Mouse (Mus musculus): ENCODE measurements at regions not wholly inside any gene's neighbourhood (a gene's known extent, or its start where the extent isn't known, plus 50 kb on each side); places are given as distances from the start of the nearest gene placed in this dataset.

- no peak for DNase-seq (ENCODE audit: extremely low spot score in 1 of 2, low spot score in 2 of 2)
- intact Hi-C loops (cut with DNase I): no loop called here
These were observed 112.5 kb downstream of the Zfp706 start for GRCm38 (mm10) chr15:36895031-36895430.

DNA sequence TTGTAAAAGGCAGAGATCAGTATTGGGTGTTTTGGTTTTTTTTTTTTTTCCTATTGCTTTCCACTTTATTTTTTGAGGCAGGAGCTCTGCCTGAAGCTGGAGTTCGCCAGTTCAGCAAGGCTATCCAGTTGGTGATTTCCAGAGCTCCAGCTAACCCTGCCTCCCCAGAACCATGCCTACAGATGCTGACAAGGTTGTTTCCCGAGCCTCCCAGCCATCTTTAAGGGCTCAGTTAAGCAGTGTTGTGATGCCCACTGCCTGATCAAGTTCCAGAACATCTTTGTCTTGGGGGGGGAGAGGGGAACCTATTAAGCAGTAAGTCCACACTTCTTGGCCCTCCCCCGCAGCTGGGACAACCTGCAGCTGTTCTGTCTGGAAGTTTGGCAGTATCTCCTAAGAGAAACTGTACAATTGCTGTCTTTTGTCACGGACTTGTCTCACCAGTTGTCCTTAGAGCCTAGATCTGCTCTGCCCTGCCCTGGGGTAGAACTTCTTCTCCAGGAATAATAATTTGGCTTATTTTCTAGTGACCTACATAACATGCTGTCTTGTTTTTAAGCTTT lies 114.1 kb downstream of the Zfp706 start:
- intact Hi-C loops (cut with DNase I): no loop called here
- no peak for DNase-seq (ENCODE audit: extremely low spot score in 1 of 2, low spot score in 2 of 2)

DNA sequence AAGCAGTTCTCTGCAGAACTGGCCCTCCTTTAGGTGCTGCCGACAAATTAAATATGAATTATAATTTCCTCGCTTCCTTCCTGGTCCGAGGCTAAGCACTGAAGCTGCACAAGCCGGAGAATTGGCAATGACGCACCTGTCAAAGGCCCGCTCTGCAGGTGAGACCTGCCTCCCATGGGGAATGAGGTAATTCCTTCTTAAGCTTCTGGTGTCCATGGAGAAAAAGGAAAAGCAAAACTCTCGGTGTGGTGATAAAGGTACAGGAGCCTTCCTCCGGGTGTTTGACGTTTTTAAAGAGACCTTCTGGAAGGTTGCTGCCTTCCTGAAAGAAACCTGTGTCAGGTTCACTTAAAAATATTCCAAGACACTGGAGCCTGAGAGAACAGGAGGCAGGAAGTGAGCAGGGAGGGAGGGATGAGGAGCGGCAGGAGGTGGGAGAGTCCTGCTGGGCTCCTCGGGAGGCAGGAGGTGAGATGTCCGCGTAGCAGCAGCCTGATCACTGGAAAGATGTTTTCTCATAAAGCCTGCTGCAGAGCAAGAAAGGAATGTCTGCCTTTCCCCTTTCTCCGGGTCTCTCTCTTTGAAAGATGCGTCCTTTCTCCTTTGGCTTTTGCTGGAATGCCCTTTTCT lies 114.9 kb downstream of the Zfp706 start:
- intact Hi-C loops (cut with DNase I): no loop called here

DNA sequence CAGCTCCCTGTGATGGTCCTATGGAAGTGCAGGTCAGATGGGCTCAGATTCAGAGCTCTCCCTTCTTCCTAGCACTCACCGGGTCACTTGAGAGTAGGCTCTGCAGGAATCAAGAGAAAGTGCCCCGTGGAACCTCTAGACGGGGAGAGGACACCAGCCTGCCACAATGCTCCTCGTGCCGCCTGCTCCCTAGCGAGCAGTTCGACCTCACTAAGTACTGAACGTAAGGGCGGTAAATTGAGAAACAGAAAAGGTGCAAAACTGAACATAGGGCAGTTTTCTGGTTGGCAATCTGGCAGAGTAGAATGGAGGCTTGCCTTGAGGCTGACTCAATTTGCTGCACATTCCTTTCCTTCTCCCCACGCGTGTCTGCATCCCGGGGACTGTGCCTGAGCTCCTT lies 115.7 kb downstream of the Zfp706 start:
- intact Hi-C loops (cut with DNase I): no loop called here
- no peak for DNase-seq (ENCODE audit: extremely low spot score in 1 of 2, low spot score in 2 of 2)

More for the DNA sequence above, 114.9 kb downstream of the Zfp706 start:
- DNase-seq (ENCODE audit: extremely low spot score in 1 of 2, low spot score in 2 of 2): no peak

- DNase-seq (ENCODE audit: extremely low spot score in 1 of 2, low spot score in 2 of 2): no peak
- intact Hi-C loops (cut with DNase I): no loop called here
These were observed 116.3 kb downstream of the Zfp706 start for GRCm38 (mm10) chr15:36891296-36891695.

DNA sequence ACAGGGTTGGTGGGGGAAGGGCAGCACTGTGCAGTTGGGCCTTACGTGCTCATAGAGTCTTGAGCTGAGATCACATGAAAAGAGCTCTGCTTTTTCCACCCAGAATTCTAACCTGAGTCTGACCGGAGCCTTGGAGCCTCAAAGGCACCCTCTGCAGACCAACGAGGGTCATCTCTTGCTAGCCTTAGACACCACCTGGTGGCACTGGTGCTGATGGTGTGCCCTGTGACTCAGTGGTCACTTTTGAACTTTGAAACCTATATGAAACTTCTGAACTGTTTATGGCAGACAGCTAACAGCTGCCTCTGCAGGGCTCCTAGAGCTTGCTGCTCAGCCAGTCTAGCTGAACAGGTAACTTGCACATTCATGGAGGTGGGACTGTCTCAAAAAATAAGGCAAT lies 118.5 kb downstream of the Zfp706 start:
- intact Hi-C loops (cut with DNase I): no loop called here
- DNase-seq (ENCODE audit: extremely low spot score in 1 of 2, low spot score in 2 of 2): no peak

DNA sequence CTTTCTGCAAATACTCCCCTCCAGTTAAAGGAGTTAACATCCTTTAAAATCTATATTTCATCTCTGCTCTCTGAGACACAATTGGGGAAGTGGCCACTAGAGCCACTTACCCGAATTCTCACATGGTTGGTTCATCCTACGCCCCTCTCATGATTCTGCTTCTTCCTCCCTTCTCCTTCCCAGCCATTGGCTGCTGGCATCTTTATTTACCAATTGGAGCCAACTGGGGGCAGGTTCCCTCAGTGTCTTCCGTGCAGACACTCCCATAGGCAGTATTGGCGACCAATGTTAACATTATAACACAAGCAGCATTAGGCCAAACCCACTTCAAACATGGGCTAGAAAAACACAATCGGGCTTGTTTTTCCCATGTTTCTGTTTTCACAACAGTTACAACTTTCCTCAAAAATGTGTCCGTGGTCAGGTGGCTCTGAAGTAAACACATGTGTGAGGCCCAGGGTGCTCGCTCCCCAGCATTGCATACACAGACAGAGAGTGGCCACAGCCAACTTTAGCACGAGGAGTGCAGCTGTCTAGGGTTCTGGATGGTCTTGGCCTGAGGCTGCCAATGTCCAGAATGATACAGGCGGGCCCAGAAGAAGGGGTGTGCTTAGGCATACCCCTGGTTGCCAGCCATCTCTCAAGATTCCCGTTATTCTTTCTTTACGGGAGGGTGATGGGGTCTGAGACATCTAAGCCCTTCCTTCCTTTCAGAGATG lies 119.1 kb downstream of the Zfp706 start:
- no peak for DNase-seq (ENCODE audit: extremely low spot score in 1 of 2, low spot score in 2 of 2)

GRCm38 (mm10) chr15:36884671-36885365 lies 122.8 kb downstream of the Zfp706 start:
- intact Hi-C loops (cut with DNase I): no loop called here
- DNase-seq (ENCODE audit: extremely low spot score in 1 of 2, low spot score in 2 of 2): no peak

More for the DNA sequence above, 119.1 kb downstream of the Zfp706 start:
- intact Hi-C loops (cut with DNase I): no loop called here

- DNase-seq (ENCODE audit: extremely low spot score in 1 of 2, low spot score in 2 of 2): no peak
- intact Hi-C loops (cut with DNase I): no loop called here
These were observed 123.5 kb downstream of the Zfp706 start for GRCm38 (mm10) chr15:36884074-36884473.

DNA sequence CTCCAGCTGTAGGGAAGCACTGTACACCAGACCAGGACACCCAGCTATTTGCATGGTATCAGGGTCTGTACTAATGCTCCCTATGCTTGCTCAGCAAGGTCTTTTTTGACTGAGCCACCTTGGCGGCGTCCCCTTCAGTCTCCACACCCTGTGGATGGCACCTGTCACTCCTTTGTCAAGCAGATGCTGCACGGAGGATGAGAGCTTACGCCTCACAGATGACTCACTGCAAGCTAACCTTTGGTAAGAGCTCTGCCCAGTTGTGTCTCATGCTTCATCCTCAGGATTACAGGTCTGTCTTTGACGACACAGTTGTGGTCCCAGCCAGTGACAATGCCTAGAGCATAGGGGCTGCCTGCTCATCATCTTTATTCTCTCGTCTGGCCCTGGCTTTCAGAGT lies 124.4 kb downstream of the Zfp706 start:
- no peak for DNase-seq (ENCODE audit: extremely low spot score in 1 of 2, low spot score in 2 of 2)
- intact Hi-C loops (cut with DNase I): no loop called here

DNA sequence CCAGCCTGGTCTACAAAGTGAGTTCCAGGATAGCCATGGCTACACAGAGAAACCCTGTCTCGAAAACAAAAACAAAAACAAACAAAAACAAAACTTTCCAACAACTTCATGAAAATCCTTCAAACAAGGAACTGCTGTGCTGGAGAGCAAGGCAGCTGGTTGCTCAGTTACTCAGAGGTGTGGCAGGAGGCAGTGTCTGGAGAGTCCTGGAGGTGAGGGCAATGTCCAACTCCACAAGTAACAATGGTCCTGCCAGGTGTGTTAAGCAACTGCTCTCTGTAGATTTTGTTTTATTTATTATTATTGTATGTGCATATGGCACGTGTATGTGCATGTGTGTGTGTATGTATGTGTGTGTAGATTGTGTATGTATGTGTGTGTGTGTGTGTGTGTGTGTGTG lies 126.0 kb downstream of the Zfp706 start:
- intact Hi-C loops (cut with DNase I): no loop called here
- DNase-seq (ENCODE audit: extremely low spot score in 1 of 2, low spot score in 2 of 2): no peak

- no peak for DNase-seq (ENCODE audit: extremely low spot score in 1 of 2, low spot score in 2 of 2)
- intact Hi-C loops (cut with DNase I): no loop called here
These were observed 127.0 kb downstream of the Zfp706 start for GRCm38 (mm10) chr15:36880602-36881001.

- intact Hi-C loops (cut with DNase I): no loop called here
- DNase-seq (ENCODE audit: extremely low spot score in 1 of 2, low spot score in 2 of 2): no peak
These were observed 128.0 kb downstream of the Zfp706 start for GRCm38 (mm10) chr15:36879587-36879986.

- no peak for DNase-seq (ENCODE audit: extremely low spot score in 1 of 2, low spot score in 2 of 2)
- intact Hi-C loops (cut with DNase I): no loop called here
These were observed 128.6 kb downstream of the Zfp706 start for GRCm38 (mm10) chr15:36878960-36879359.

- DNase-seq (ENCODE audit: extremely low spot score in 1 of 2, low spot score in 2 of 2): no peak
- intact Hi-C loops (cut with DNase I): no loop called here
These were observed 129.3 kb downstream of the Zfp706 start for GRCm38 (mm10) chr15:36878276-36878675.

GRCm38 (mm10) chr15:36877501-36877900 lies 130.1 kb downstream of the Zfp706 start:
- intact Hi-C loops (cut with DNase I): no loop called here
- no peak for DNase-seq (ENCODE audit: extremely low spot score in 1 of 2, low spot score in 2 of 2)

GRCm38 (mm10) chr15:36875980-36876778 lies 131.4 kb downstream of the Zfp706 start:
- no peak for DNase-seq (ENCODE audit: extremely low spot score in 1 of 2, low spot score in 2 of 2)
- intact Hi-C loops (cut with DNase I): no loop called here

- intact Hi-C loops (cut with DNase I): no loop called here
- no peak for DNase-seq (ENCODE audit: extremely low spot score in 1 of 2, low spot score in 2 of 2)
These were observed 133.0 kb downstream of the Zfp706 start for GRCm38 (mm10) chr15:36874555-36874954.

DNA sequence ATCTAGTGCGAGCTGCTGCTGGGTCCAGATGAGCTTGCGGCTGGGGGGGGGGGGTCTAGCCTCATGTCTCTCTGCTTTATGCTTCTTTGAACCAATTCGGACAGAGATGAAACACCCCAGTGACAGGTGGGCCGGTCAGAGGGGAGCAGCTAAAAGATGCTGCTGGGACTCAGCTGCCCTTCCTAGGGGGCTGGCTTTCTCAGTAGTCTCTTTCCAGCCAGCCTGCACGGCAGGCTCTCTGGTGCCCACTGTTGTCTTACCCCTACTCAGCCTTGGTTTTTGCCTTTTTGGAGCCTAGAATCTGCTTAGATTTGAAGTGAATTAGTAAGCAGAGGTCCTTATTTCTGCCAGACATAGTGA lies 133.7 kb downstream of the Zfp706 start:
- intact Hi-C loops (cut with DNase I): no loop called here
- DNase-seq (ENCODE audit: extremely low spot score in 1 of 2, low spot score in 2 of 2): no peak

Data from left cerebral cortex, postnatal 10 days (tissue).